ENCODE assay signal across 8 mouse cellular contexts in genomic region chr1:93635580-93636192, GRCm38 (mm10). TPM values are rescaled to one million over a fixed set of nuclear protein-coding genes. Genes with fewer than 3 reads are reported as not detected.
DNase-seq lines count a peak whose midpoint lies in the region; ATAC-seq and TF ChIP-seq lines count a peak whose summit lies in the region.

No protein-coding gene starts in this region.

- H3K36me3 ChIP-seq in hindbrain, postnatal 0 days (ENCODE audit: insufficient read depth, low read length): no peaks in the 10 kb centered on the region

- no peaks in the 10 kb centered on the region for H3K9me3 ChIP-seq in hindbrain, postnatal 0 days (ENCODE audit: low read length)

- H3K4me2 ChIP-seq in hindbrain, postnatal 0 days (ENCODE audit: low read depth, low read length): peak overlapping the region; percentile 85

- TF ChIP-seq CTCF in gastrocnemius, adult 2 months (IDR thresholded peaks at IDR 0.05): no peak
- no peak for TF ChIP-seq CTCF in hindbrain, postnatal 0 days (IDR thresholded peaks at IDR 0.05; ENCODE audit: low read depth)
- TF ChIP-seq CTCF in left cerebral cortex, adult 2 months (IDR thresholded peaks at IDR 0.05): no peak

- H3K27ac ChIP-seq in gastrocnemius, adult 2 months: peak overlapping the region; percentile 98
- peak overlapping the region; percentile 93 for H3K27ac ChIP-seq in hindbrain, postnatal 0 days
- peak overlapping the region; percentile 97 for H3K27ac ChIP-seq in left cerebral cortex, adult 2 months

- H3K4me1 ChIP-seq in hindbrain, postnatal 0 days (ENCODE audit: insufficient read depth, low read length): peaks cover 13% of the 10 kb centered on the region

- intact Hi-C loops in gastrocnemius, adult 2 months (cut with DNase I): loop anchor here (2.0 to 5.0 kb wide), 2 partner anchors 117 to 167 kb away; partner anchors contain the start of genes Atg4b, Ing5 and Thap4
- intact Hi-C loops in left cerebral cortex, adult 2 months (cut with DNase I): loop anchor here (1.0 to 2.0 kb wide), 6 partner anchors 50 to 167 kb away; partner anchors contain the start of genes Bok, Hdlbp, Ing5 and Thap4

- peak; percentile 99 for DNase-seq in gastrocnemius, adult 2 months
- peak; percentile 100 for DNase-seq in hindbrain, postnatal 0 days (ENCODE audit: low spot score)
- DNase-seq in left cerebral cortex, adult 2 months (ENCODE audit: extremely low spot score in 1 of 2, low spot score in 2 of 2): peak; percentile 98 to 99
- DNase-seq in right cerebral cortex, adult 2 months (ENCODE audit: low spot score in 2 of 2): peak; percentile 99
- peak; percentile 97 to 99 for DNase-seq in urinary bladder, postnatal 36 days (ENCODE audit: low spot score in 2 of 2)

- ATAC-seq in activated CD4-positive, CD25-positive, alpha-beta regulatory T cell, adult 4 months: peak; percentile 99
- ATAC-seq in common myeloid progenitor, adult 5-6 weeks (replicated peaks; ENCODE audit: low read depth, poor library complexity, severe bottlenecking): peak; percentile 93
- peak; percentile 98 for ATAC-seq in hindbrain, postnatal 0 days
- ATAC-seq in megakaryocyte, adult 5-6 weeks (ENCODE audit: poor library complexity, severe bottlenecking): peak; percentile 96

- WGBS in hindbrain, postnatal 0 days: under 1% methylated on average over 42 of the region's 44 CpGs

- peak overlapping the region; percentile 97 for H3K9ac ChIP-seq in hindbrain, postnatal 0 days (replicated peaks; ENCODE audit: low read length)

- peak overlapping the region; percentile 86 for H3K4me3 ChIP-seq in gastrocnemius, adult 2 months
- peak overlapping the region; percentile 96 for H3K4me3 ChIP-seq in hindbrain, postnatal 0 days (ENCODE audit: low read length)
- peak overlapping the region; percentile 92 for H3K4me3 ChIP-seq in left cerebral cortex, adult 2 months

- no peaks in the 10 kb centered on the region for H3K27me3 ChIP-seq in hindbrain, postnatal 0 days (ENCODE audit: insufficient read depth, low read length)

RNA-seq across cellular contexts. Expression of gene Stk25, which starts 22.8 kb away (rescaled TPM):
- polyA plus RNA-seq in activated CD4-positive, CD25-positive, alpha-beta regulatory T cell, adult 4 months (2017; shearing (Covaris generic)): 10 to 100 TPM; 28.6 to 32.3 TPM
- 25.1 and 40.3 TPM in 2 replicates for total RNA-seq in common myeloid progenitor, adult 5-6 weeks (2017)
- 10 to 100 TPM; 90.1 to 90.5 TPM for total RNA-seq in gastrocnemius, adult 2 months (2021)
- 261 and 340 TPM in 2 replicates for total RNA-seq in hindbrain, postnatal 0 days (2014; rRNA removed)
- 309 and 328 TPM in 2 replicates for polyA plus RNA-seq in hindbrain, postnatal 0 days (2015; fragmentation: Nextera tagmentation; extraction: Ambion mirVana)
- total RNA-seq in left cerebral cortex, adult 2 months (2021): 100 to 1,000 TPM; 360 to 388 TPM
- total RNA-seq in megakaryocyte, adult 5-6 weeks (2015): 21.4 and 22.7 TPM in 2 replicates
- 26.5 and 39.6 TPM in 2 replicates for total RNA-seq in megakaryocyte, adult 5-6 weeks (2017)

RNA-seq across cellular contexts. Expression of gene Bok, which starts 49.8 kb away (rescaled TPM):
- not detected for polyA plus RNA-seq in activated CD4-positive, CD25-positive, alpha-beta regulatory T cell, adult 4 months (2017; shearing (Covaris generic))
- 0.23 TPM in 1 of 2 replicates, not detected in the other for total RNA-seq in common myeloid progenitor, adult 5-6 weeks (2017)
- total RNA-seq in gastrocnemius, adult 2 months (2021): 1 to 10 TPM in 1 of 2 experiments, under 1 TPM in 1; 0.59 to 1.1 TPM
- 133 and 136 TPM in 2 replicates for total RNA-seq in hindbrain, postnatal 0 days (2014; rRNA removed)
- polyA plus RNA-seq in hindbrain, postnatal 0 days (2015; fragmentation: Nextera tagmentation; extraction: Ambion mirVana): 97.6 and 103 TPM in 2 replicates
- total RNA-seq in left cerebral cortex, adult 2 months (2021): 10 to 100 TPM; 33.2 to 35.8 TPM
- not detected in 2 replicates for total RNA-seq in megakaryocyte, adult 5-6 weeks (2015)
- not detected in 2 replicates for total RNA-seq in megakaryocyte, adult 5-6 weeks (2017)

Comparison
In these comparisons a context has a peak if more than half of its experiments do, and no peak if none do; other contexts are left out.
1. Peak in every context shown above with its lines: DNase-seq, ATAC-seq, H3K4me3 ChIP-seq and H3K27ac ChIP-seq.
2. RNA of gene Bok, which starts 49.8 kb away (total RNA-seq): 133 to 136 TPM in hindbrain, postnatal 0 days and 33.2 to 35.8 TPM in left cerebral cortex, adult 2 months; 0.59 to 1.1 TPM in gastrocnemius, adult 2 months, 0.23 TPM in common myeloid progenitor, adult 5-6 weeks and not detected in megakaryocyte, adult 5-6 weeks; every median in the first group is over 10 times any median in the second.